Mouse (Mus musculus) midbrain, embryonic 12.5 days (tissue): ENCODE measurements around the gene Imp3. TPM values are rescaled to one million over a fixed set of nuclear protein-coding genes. Genes with fewer than 3 reads are reported as not detected.

Source experiments
- ATAC-seq: fragments of 200-750 bp; cut with Nextera tagmentation; 2 replicates; pipeline ENCODE4 v1.8.0; 2017; ENCODE audit warnings: low read depth, moderate TSS enrichment, moderate library complexity; ENCODE audit not compliant: low FRiP score
- H3K27ac ChIP-seq: fragments of 300-500 bp; sonication (generic); replicated peaks from 2 replicates; pipeline ENCODE4 v1.5.1; 2016; ENCODE audit warnings: mild to moderate bottlenecking
- H3K27me3 ChIP-seq: fragments of 300-500 bp; sonication (generic); 2 replicates; pipeline ENCODE4 v1.6.1; 2016; ENCODE audit warnings: mild to moderate bottlenecking
- H3K36me3 ChIP-seq: fragments of 300-500 bp; sonication (generic); 2 replicates; pipeline ENCODE4 v1.6.1; 2016
- H3K4me1 ChIP-seq: fragments of 300-500 bp; sonication (generic); 2 replicates; pipeline ENCODE4 v1.6.1; 2016
- H3K4me2 ChIP-seq: fragments of 300-500 bp; sonication (generic); replicated peaks from 2 replicates; pipeline ENCODE4 v1.6.1; 2016; ENCODE audit warnings: mild to moderate bottlenecking, moderate library complexity
- H3K4me3 ChIP-seq: fragments of 300-500 bp; sonication (generic); 2 replicates; pipeline ENCODE4 v1.5.1; 2016; ENCODE audit warnings: mild to moderate bottlenecking
- H3K9ac ChIP-seq: fragments of 300-500 bp; sonication (generic); replicated peaks from 2 replicates; pipeline ENCODE4 v1.6.1; 2016; ENCODE audit warnings: mild to moderate bottlenecking, moderate library complexity
- H3K9me3 ChIP-seq: fragments of 300-500 bp; sonication (generic); 2 replicates; pipeline ENCODE4 v1.6.1; 2016; ENCODE audit warnings: mild to moderate bottlenecking
- WGBS: fragments of 180-500 bp; shearing (Covaris S2); methylation state at CpG from one replicate; pipeline ENCODE4 v1.1.7; 2016; 5-methylcytosine and 5-hydroxymethylcytosine counted together
- polyA plus RNA-seq: library from polyadenylated mRNA; unstranded; fragments of >200 nt; fragmentation: Nextera tagmentation; extraction: Ambion mirVana; gene quantifications from 2 replicates; pipeline ENCODE4 v1.2.1, GENCODE M21; 2016

Gene Imp3
- polyA plus RNA-seq, result 62.9 and 64.9 TPM in 2 replicates

- under 1% methylated on average over 73 of the region's 73 CpGs for WGBS
- peak; percentile 95 for ATAC-seq
- Histone ChIP-seq H3K36me3 (no peaks in the 10 kb centered on the region), H3K9ac (peak within 1 kb of the TSS; percentile 87), H3K27me3 (no peaks in the 10 kb centered on the region), H3K4me3 (peak within 1 kb of the TSS; percentile 91), H3K9me3 (no peaks in the 10 kb centered on the region), H3K4me1 (peaks cover 19% of the 10 kb centered on the region), H3K4me2 (peak within 1 kb of the TSS; percentile 96), H3K27ac (peak within 1 kb of the TSS; percentile 79)
Measured at GRCm38 (mm10) chr9:56937223-56938160, at the start of gene Imp3. Imp3 (plus strand) TSS chr9:56937475.

GRCm38 (mm10) chr9:56887581-56887980 lies 49.7 kb upstream of the Imp3 start:
- 95% methylated on average over 16 of the region's 16 CpGs for WGBS
- H3K27me3 ChIP-seq, result peaks cover 22% of the 10 kb centered on the region
- no peaks in the 10 kb centered on the region for H3K9me3 ChIP-seq
- peaks cover 10% of the 10 kb centered on the region for H3K4me1 ChIP-seq
- no peak for ATAC-seq
- no peak overlapping the region for H3K4me3 ChIP-seq
- no peak overlapping the region for H3K27ac ChIP-seq
- H3K36me3 ChIP-seq, result no peaks in the 10 kb centered on the region
- no peak overlapping the region for H3K9ac ChIP-seq
- no peak overlapping the region for H3K4me2 ChIP-seq

GRCm38 (mm10) chr9:56889817-56890216 lies 47.5 kb upstream of the Imp3 start:
- H3K36me3 ChIP-seq, result no peaks in the 10 kb centered on the region
- peak overlapping the region; percentile 43; the same call in 1 of the 2 replicates for H3K9ac ChIP-seq
- whole genome bisulfite sequencing, result 6% methylated on average over 14 of the region's 14 CpGs
- peaks cover 27% of the 10 kb centered on the region for H3K27me3 ChIP-seq
- H3K4me2 ChIP-seq, result peak overlapping the region; percentile 50
- H3K4me1 ChIP-seq, result peaks cover 20% of the 10 kb centered on the region
- no peaks in the 10 kb centered on the region for H3K9me3 ChIP-seq
- no peak overlapping the region for H3K27ac ChIP-seq
- ATAC-seq, result peak; percentile 44; the same call in 1 of the 2 replicates
- peak overlapping the region; percentile 27; the same call in 1 of the 2 replicates for H3K4me3 ChIP-seq

- Histone ChIP-seq H3K9me3 (no peaks in the 10 kb centered on the region), H3K36me3 (no peaks in the 10 kb centered on the region), H3K4me1 (peaks cover 20% of the 10 kb centered on the region), H3K27ac (no peak overlapping the region), H3K9ac (no peak overlapping the region), H3K4me2 (no peak overlapping the region), H3K27me3 (peaks cover 27% of the 10 kb centered on the region), H3K4me3 (no peak overlapping the region)
- no peak for ATAC-seq
- 72% methylated on average over 11 of the region's 11 CpGs for WGBS
Measured at GRCm38 (mm10) chr9:56890522-56891250, 46.6 kb upstream of the Imp3 start.

- H3K9me3 ChIP-seq, result no peaks in the 10 kb centered on the region
- peaks cover 20% of the 10 kb centered on the region for H3K4me1 ChIP-seq
- no peaks in the 10 kb centered on the region for H3K36me3 ChIP-seq
- peak; percentile 65 for ATAC-seq
- peaks cover 27% of the 10 kb centered on the region for H3K27me3 ChIP-seq
- no peak overlapping the region for H3K27ac ChIP-seq
- 29% methylated on average over 12 of the region's 12 CpGs for WGBS
- H3K4me2 ChIP-seq, result peak overlapping the region; percentile 45
- 0 out of 2 replicates have a peak overlapping the region, but pooled peaks have one; percentile 20 for H3K4me3 ChIP-seq
- H3K9ac ChIP-seq, result peak overlapping the region; percentile 37; the same call in 1 of the 2 replicates
Measured at GRCm38 (mm10) chr9:56891517-56892011, 45.7 kb upstream of the Imp3 start.

- Histone ChIP-seq H3K27me3 (peaks cover 27% of the 10 kb centered on the region), H3K4me1 (peaks cover 20% of the 10 kb centered on the region), H3K4me3 (no peak overlapping the region), H3K36me3 (no peaks in the 10 kb centered on the region), H3K27ac (no peak overlapping the region), H3K9ac (peak overlapping the region; percentile 37; the same call in 1 of the 2 replicates), H3K4me2 (no peak overlapping the region), H3K9me3 (no peaks in the 10 kb centered on the region)
- no peak for ATAC-seq
- WGBS, result 85% methylated on average over 10 of the region's 10 CpGs
Measured at GRCm38 (mm10) chr9:56892111-56892510, 45.2 kb upstream of the Imp3 start.

- Histone ChIP-seq H3K27ac (no peak overlapping the region), H3K27me3 (peaks cover 27% of the 10 kb centered on the region), H3K4me3 (no peak overlapping the region), H3K4me2 (no peak overlapping the region), H3K9me3 (no peaks in the 10 kb centered on the region), H3K36me3 (no peaks in the 10 kb centered on the region), H3K4me1 (peaks cover 20% of the 10 kb centered on the region), H3K9ac (no peak overlapping the region)
- 65% methylated on average over 8 of the region's 8 CpGs for WGBS
- no peak for ATAC-seq
Measured at GRCm38 (mm10) chr9:56893313-56893712, 44.0 kb upstream of the Imp3 start.

- Histone ChIP-seq H3K27me3 (peaks cover 27% of the 10 kb centered on the region), H3K4me1 (peaks cover 20% of the 10 kb centered on the region), H3K36me3 (no peaks in the 10 kb centered on the region), H3K9me3 (no peaks in the 10 kb centered on the region), H3K4me2 (no peak overlapping the region), H3K4me3 (no peak overlapping the region), H3K9ac (no peak overlapping the region), H3K27ac (no peak overlapping the region)
- WGBS, result 22% methylated on average over 3 of the region's 3 CpGs
- ATAC-seq, result no peak
Measured at GRCm38 (mm10) chr9:56894006-56894405, 43.3 kb upstream of the Imp3 start.

GRCm38 (mm10) chr9:56896779-56897178 lies 40.5 kb upstream of the Imp3 start:
- Histone ChIP-seq H3K27me3 (peaks cover 13% of the 10 kb centered on the region; the same call in 1 of the 2 replicates), H3K4me1 (peaks cover 13% of the 10 kb centered on the region), H3K9ac (no peak overlapping the region), H3K27ac (no peak overlapping the region), H3K4me2 (no peak overlapping the region), H3K4me3 (no peak overlapping the region), H3K36me3 (no peaks in the 10 kb centered on the region), H3K9me3 (no peaks in the 10 kb centered on the region)
- ATAC-seq, result no peak
- WGBS, result 90% methylated on average over 12 of the region's 12 CpGs

- Histone ChIP-seq H3K36me3 (no peaks in the 10 kb centered on the region), H3K4me2 (no peak overlapping the region), H3K27me3 (no peaks in the 10 kb centered on the region), H3K9ac (no peak overlapping the region), H3K9me3 (no peaks in the 10 kb centered on the region), H3K4me1 (no peaks in the 10 kb centered on the region), H3K4me3 (no peak overlapping the region), H3K27ac (no peak overlapping the region)
- no peak for ATAC-seq
- WGBS, result 70% methylated on average over 11 of the region's 11 CpGs
Measured at GRCm38 (mm10) chr9:56899409-56899808, 37.9 kb upstream of the Imp3 start.

- ATAC-seq, result no peak
Measured at GRCm38 (mm10) chr9:56900060-56900459, 37.2 kb upstream of the Imp3 start.

GRCm38 (mm10) chr9:56900571-56900970 lies 36.7 kb upstream of the Imp3 start:
- Histone ChIP-seq H3K27me3 (no peaks in the 10 kb centered on the region), H3K4me1 (no peaks in the 10 kb centered on the region), H3K9me3 (no peaks in the 10 kb centered on the region), H3K4me3 (no peak overlapping the region), H3K4me2 (no peak overlapping the region), H3K9ac (no peak overlapping the region), H3K36me3 (no peaks in the 10 kb centered on the region), H3K27ac (no peak overlapping the region)
- WGBS, result 62% methylated on average over 9 of the region's 9 CpGs
- no peak for ATAC-seq

More at GRCm38 (mm10) chr9:56900060-56900459, 37.2 kb upstream of the Imp3 start:
- Histone ChIP-seq H3K9ac (no peak overlapping the region), H3K4me2 (no peak overlapping the region), H3K4me3 (no peak overlapping the region), H3K27me3 (no peaks in the 10 kb centered on the region), H3K27ac (no peak overlapping the region), H3K4me1 (no peaks in the 10 kb centered on the region), H3K9me3 (no peaks in the 10 kb centered on the region), H3K36me3 (no peaks in the 10 kb centered on the region)
